Mouse (Mus musculus): Measurements from ENCODE around the gene Nt5c1a. TPM values are rescaled to one million over a fixed set of nuclear protein-coding genes. Genes with fewer than 3 reads are reported as not detected.

Nt5c1a gene
- polyA plus RNA-seq, 1 experiment, result 1.3 TPM

GRCm38 (mm10) chr4:123248971-123249567 is 47.8 kb downstream of the Nt5c1a start:
- H3K4me1 ChIP-seq (replicated peaks; ENCODE audit: control insufficient read depth, insufficient read depth, low read length), result no peaks in the 10 kb centered on the region
- DNase-seq, result no peak
- WGBS, result 95% methylated on average over 7 of the region's 7 CpGs
- H3K27me3 ChIP-seq (ENCODE audit: control insufficient read depth, insufficient read depth, low read length), result no peaks in the 10 kb centered on the region
- H3K4me3 ChIP-seq (ENCODE audit: control insufficient read depth, insufficient read depth, low read length), result no peak overlapping the region
- H3K27ac ChIP-seq (ENCODE audit: control insufficient read depth, insufficient read depth, low read length), result no peak overlapping the region
- TF ChIP-seq CTCF (IDR thresholded peaks at IDR 0.05; ENCODE audit: borderline replicate concordance, control insufficient read depth, extremely low read depth, insufficient read depth, low read length, poor library complexity) (no peak), POLR2A (IDR thresholded peaks at IDR 0.05; ENCODE audit: control insufficient read depth, extremely low read depth, insufficient read depth, low read length, poor library complexity) (no peak)
- H3K36me3 ChIP-seq (ENCODE audit: control insufficient read depth, insufficient read depth, low read length), result no peaks in the 10 kb centered on the region

- H3K4me3 ChIP-seq (ENCODE audit: control insufficient read depth, insufficient read depth, low read length), result no peak overlapping the region
- 92% methylated on average over 5 of the region's 5 CpGs for WGBS
Measured at GRCm38 (mm10) chr4:123252214-123252613, 50.9 kb downstream of the Nt5c1a start.

GRCm38 (mm10) chr4:123254617-123255016 is 53.3 kb downstream of the Nt5c1a start:
- Histone ChIP-seq H3K27me3 (ENCODE audit: control insufficient read depth, insufficient read depth, low read length) (no peaks in the 10 kb centered on the region), H3K4me3 (ENCODE audit: control insufficient read depth, insufficient read depth, low read length) (no peak overlapping the region), H3K27ac (ENCODE audit: control insufficient read depth, insufficient read depth, low read length) (no peak overlapping the region), H3K36me3 (ENCODE audit: control insufficient read depth, insufficient read depth, low read length) (no peaks in the 10 kb centered on the region), H3K4me1 (replicated peaks; ENCODE audit: control insufficient read depth, insufficient read depth, low read length) (no peaks in the 10 kb centered on the region)
- TF ChIP-seq CTCF (IDR thresholded peaks at IDR 0.05; ENCODE audit: borderline replicate concordance, control insufficient read depth, extremely low read depth, insufficient read depth, low read length, poor library complexity) (no peak), POLR2A (IDR thresholded peaks at IDR 0.05; ENCODE audit: control insufficient read depth, extremely low read depth, insufficient read depth, low read length, poor library complexity) (no peak)
- DNase-seq, result no peak
- WGBS, result 12% methylated on average over 5 of the region's 5 CpGs

More at GRCm38 (mm10) chr4:123252214-123252613, 50.9 kb downstream of the Nt5c1a start:
- Histone ChIP-seq H3K27ac (ENCODE audit: control insufficient read depth, insufficient read depth, low read length) (no peak overlapping the region), H3K27me3 (ENCODE audit: control insufficient read depth, insufficient read depth, low read length) (no peaks in the 10 kb centered on the region), H3K4me1 (replicated peaks; ENCODE audit: control insufficient read depth, insufficient read depth, low read length) (no peaks in the 10 kb centered on the region), H3K36me3 (ENCODE audit: control insufficient read depth, insufficient read depth, low read length) (no peaks in the 10 kb centered on the region)
- no peak for TF ChIP-seq POLR2A (IDR thresholded peaks at IDR 0.05; ENCODE audit: control insufficient read depth, extremely low read depth, insufficient read depth, low read length, poor library complexity)
- no peak for TF ChIP-seq CTCF (IDR thresholded peaks at IDR 0.05; ENCODE audit: borderline replicate concordance, control insufficient read depth, extremely low read depth, insufficient read depth, low read length, poor library complexity)
- no peak for DNase-seq

- no peak overlapping the region for H3K4me3 ChIP-seq (ENCODE audit: control insufficient read depth, insufficient read depth, low read length)
- WGBS, result 17% methylated on average over 8 of the region's 8 CpGs
- no peak overlapping the region for H3K27ac ChIP-seq (ENCODE audit: control insufficient read depth, insufficient read depth, low read length)
- no peaks in the 10 kb centered on the region for H3K36me3 ChIP-seq (ENCODE audit: control insufficient read depth, insufficient read depth, low read length)
- TF ChIP-seq POLR2A (IDR thresholded peaks at IDR 0.05; ENCODE audit: control insufficient read depth, extremely low read depth, insufficient read depth, low read length, poor library complexity), result no peak
- no peak for TF ChIP-seq CTCF (IDR thresholded peaks at IDR 0.05; ENCODE audit: borderline replicate concordance, control insufficient read depth, extremely low read depth, insufficient read depth, low read length, poor library complexity)
- DNase-seq, result no peak
- H3K4me1 ChIP-seq (replicated peaks; ENCODE audit: control insufficient read depth, insufficient read depth, low read length), result peaks cover 3% of the 10 kb centered on the region
- H3K27me3 ChIP-seq (ENCODE audit: control insufficient read depth, insufficient read depth, low read length), result no peaks in the 10 kb centered on the region
Measured at GRCm38 (mm10) chr4:123260071-123260746, 58.9 kb downstream of the Nt5c1a start.

GRCm38 (mm10) chr4:123261721-123262401 is 60.6 kb downstream of the Nt5c1a start, which contains the start of gene Pabpc4:
Gene Pabpc4, plus strand, starts transcription at chr4:123262351.
- TF ChIP-seq CTCF (IDR thresholded peaks at IDR 0.05; ENCODE audit: borderline replicate concordance, control insufficient read depth, extremely low read depth, insufficient read depth, low read length, poor library complexity), result no peak
- TF ChIP-seq POLR2A (IDR thresholded peaks at IDR 0.05; ENCODE audit: control insufficient read depth, extremely low read depth, insufficient read depth, low read length, poor library complexity), result no peak
- Histone ChIP-seq H3K36me3 (ENCODE audit: control insufficient read depth, insufficient read depth, low read length) (no peaks in the 10 kb centered on the region), H3K4me1 (replicated peaks; ENCODE audit: control insufficient read depth, insufficient read depth, low read length) (peaks cover 3% of the 10 kb centered on the region), H3K4me3 (ENCODE audit: control insufficient read depth, insufficient read depth, low read length) (no peak within 1 kb of the TSS), H3K27me3 (ENCODE audit: control insufficient read depth, insufficient read depth, low read length) (no peaks in the 10 kb centered on the region), H3K27ac (ENCODE audit: control insufficient read depth, insufficient read depth, low read length) (no peak within 1 kb of the TSS)
- no peak for DNase-seq
- WGBS, result 71% methylated on average over 5 of the region's 5 CpGs

Other genes starting within 250 kb of the Nt5c1a start
- gene Mfsd2a, start 240.3 kb upstream of the Nt5c1a start, polyA plus RNA-seq (2012; rRNA removed), result 3.2 and 3.5 TPM in 2 replicates
- 4.3 and 5.2 TPM in 2 replicates for gene Mycl, start 205.9 kb upstream of the Nt5c1a start, polyA plus RNA-seq (2012; rRNA removed)
- 8.3 and 9.3 TPM in 2 replicates for gene Trit1, start 184.9 kb upstream of the Nt5c1a start, polyA plus RNA-seq (2012; rRNA removed)
- gene Bmp8b, start 96.3 kb upstream of the Nt5c1a start, polyA plus RNA-seq (2012; rRNA removed), result 0.05 and 0.17 TPM in 2 replicates
- 0.15 TPM in 1 of 2 replicates, not detected in the other for gene Oxct2b, start 85.2 kb upstream of the Nt5c1a start, polyA plus RNA-seq (2012; rRNA removed)
- 24.8 and 26.1 TPM in 2 replicates for gene Ppie, start 61.6 kb upstream of the Nt5c1a start, polyA plus RNA-seq (2012; rRNA removed)
- 0.30 and 0.40 TPM in 2 replicates for gene Hpcal4, start 18.3 kb upstream of the Nt5c1a start, polyA plus RNA-seq (2012; rRNA removed)
- 4.1 and 4.3 TPM in 2 replicates for gene Heyl, start 32.1 kb downstream of the Nt5c1a start, polyA plus RNA-seq (2012; rRNA removed)
- gene Pabpc4, start 60.8 kb downstream of the Nt5c1a start, polyA plus RNA-seq (2012; rRNA removed), result 146 and 174 TPM in 2 replicates
- gene Oxct2a, start 122.1 kb downstream of the Nt5c1a start, polyA plus RNA-seq (2012; rRNA removed), result 0.11 and 0.24 TPM in 2 replicates
- 0.46 and 0.82 TPM in 2 replicates for gene Bmp8a, start 141.7 kb downstream of the Nt5c1a start, polyA plus RNA-seq (2012; rRNA removed)